Mouse (Mus musculus): ENCODE results near the gene Ryr2.

GRCm38 (mm10) chr13:12115551-12115950, 8.8 kb upstream of the Ryr2 start:
- TF ChIP-seq CTCF (conservative IDR thresholded peaks at IDR 0.05; ENCODE audit: insufficient read depth, insufficient read length, low read depth, low read length) (no peak), POLR2A (IDR thresholded peaks at IDR 0.05; ENCODE audit: low read depth, low read length) (no peak)

All from kidney, adult 2 months (tissue).